Mouse (Mus musculus) kidney, embryonic 14.5 days (tissue): Measurements from ENCODE around the gene Nemf. TPM values are rescaled to one million over a fixed set of nuclear protein-coding genes. Genes with fewer than 3 reads are reported as not detected.

Source experiments
- ATAC-seq: fragments of 200-750 bp; cut with Nextera tagmentation; 2 replicates; pipeline ENCODE4 v1.8.0; 2017; ENCODE audit warnings: moderate number of reproducible peaks, mild to moderate bottlenecking, moderate TSS enrichment, moderate library complexity; ENCODE audit not compliant: low FRiP score, low TSS enrichment
- H3K27ac ChIP-seq: fragments of 300-500 bp; sonication (generic); 2 replicates; pipeline ENCODE4 v1.5.1; 2014; ENCODE audit warnings: low read depth, mild to moderate bottlenecking, low read length, moderate library complexity, mixed read lengths
- H3K27me3 ChIP-seq: fragments of 300-500 bp; sonication (generic); 2 replicates; pipeline ENCODE4 v1.6.1; 2014; ENCODE audit warnings: mild to moderate bottlenecking, low read length; ENCODE audit not compliant: control insufficient read depth, insufficient read depth
- H3K36me3 ChIP-seq: fragments of 300-500 bp; sonication (generic); 2 replicates; pipeline ENCODE4 v1.6.1; 2014; ENCODE audit warnings: low read length, mixed read lengths; ENCODE audit not compliant: control insufficient read depth, insufficient read depth
- H3K4me1 ChIP-seq: fragments of 300-500 bp; sonication (generic); 2 replicates; pipeline ENCODE4 v1.6.1; 2014; ENCODE audit warnings: low read length, mixed read lengths; ENCODE audit not compliant: control insufficient read depth, insufficient read depth
- H3K4me2 ChIP-seq: fragments of 300-500 bp; sonication (generic); replicated peaks from 2 replicates; pipeline ENCODE4 v1.6.1; 2014; ENCODE audit warnings: low read depth, mild to moderate bottlenecking, low read length
- H3K4me3 ChIP-seq: fragments of 300-500 bp; sonication (generic); 2 replicates; pipeline ENCODE4 v1.5.1; 2014; ENCODE audit warnings: mild to moderate bottlenecking, low read length
- H3K9ac ChIP-seq: fragments of 300-500 bp; sonication (generic); 2 replicates; pipeline ENCODE4 v1.6.1; 2014; ENCODE audit warnings: low read depth, mild to moderate bottlenecking, low read length, moderate library complexity
- H3K9me3 ChIP-seq: fragments of 300-500 bp; sonication (generic); 2 replicates; pipeline ENCODE4 v1.6.1; 2016; ENCODE audit warnings: low read length; ENCODE audit not compliant: control insufficient read depth
- WGBS: fragments of 180-500 bp; shearing (Covaris S2); extraction: QIAGEN DNeasy Blood & Tissue Kit; methylation state at CpG from one replicate; pipeline ENCODE4 v1.1.7; 2014; 5-methylcytosine and 5-hydroxymethylcytosine counted together
- polyA plus RNA-seq: library from polyadenylated mRNA; unstranded; fragments of >200 nt; fragmentation: Nextera tagmentation; extraction: Ambion mirVana; gene quantifications from 2 replicates; pipeline ENCODE4 v1.2.1, GENCODE M21; 2014

Nemf gene
- polyA plus RNA-seq, 1 experiment from 2014 or later, result 91.4 TPM

DNA sequence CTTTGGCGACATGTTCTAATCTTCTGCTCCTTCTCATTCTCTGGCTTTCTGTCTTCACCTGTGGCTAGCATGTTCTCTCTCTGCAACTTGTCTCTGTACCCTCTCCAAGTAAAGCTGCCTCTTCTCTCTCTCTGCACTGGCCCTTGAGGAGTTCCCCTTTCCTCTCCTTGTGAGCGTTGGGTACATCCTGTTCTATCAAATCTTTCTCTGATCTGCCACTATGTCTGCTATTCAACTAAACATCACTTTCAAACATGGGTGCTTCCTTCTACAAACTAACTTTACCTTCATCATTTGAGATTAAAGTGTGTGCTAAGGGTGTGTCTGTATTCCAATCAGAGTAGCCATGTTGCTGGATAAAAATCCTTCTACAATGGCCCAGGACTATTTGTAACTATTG, 62.0 kb downstream of the Nemf start:
- WGBS, result 86% methylated on average over 2 of the region's 2 CpGs
- ATAC-seq, result no peak
- Histone ChIP-seq H3K27ac (no peak overlapping the region), H3K9me3 (no peaks in the 10 kb centered on the region), H3K4me2 (no peak overlapping the region), H3K4me3 (no peak overlapping the region), H3K9ac (no peak overlapping the region), H3K27me3 (no peaks in the 10 kb centered on the region), H3K4me1 (peaks cover 18% of the 10 kb centered on the region; the same call in 1 of the 2 replicates), H3K36me3 (0 out of 2 replicates have a peak, but pooled peaks cover 2% of the 10 kb centered on the region)

DNA sequence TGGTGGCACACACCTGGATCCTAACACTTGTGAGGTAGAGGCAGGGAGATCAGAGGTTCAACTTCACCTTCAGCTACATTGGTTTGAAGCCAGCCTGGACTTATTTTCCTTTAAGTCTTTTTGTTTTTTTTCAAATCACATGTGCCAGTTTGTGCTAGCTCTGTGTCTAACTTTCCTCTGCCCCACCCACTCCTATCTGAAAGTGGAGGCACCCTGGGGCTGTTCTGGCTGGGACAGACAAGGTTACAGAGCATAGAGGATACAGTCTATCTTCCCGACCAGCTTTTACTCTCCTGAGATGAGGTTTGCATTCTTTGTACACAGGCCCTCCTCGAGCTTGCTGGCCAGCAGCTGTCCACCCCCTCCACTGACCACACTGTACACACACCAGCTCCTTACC, 63.1 kb downstream of the Nemf start:
- WGBS, result 63% methylated on average over 2 of the region's 2 CpGs
- no peak overlapping the region for H3K4me3 ChIP-seq
- H3K36me3 ChIP-seq, result 0 out of 2 replicates have a peak, but pooled peaks cover 2% of the 10 kb centered on the region
- no peaks in the 10 kb centered on the region for H3K27me3 ChIP-seq
- H3K4me1 ChIP-seq, result peaks cover 12% of the 10 kb centered on the region; the same call in 1 of the 2 replicates
- H3K9me3 ChIP-seq, result no peaks in the 10 kb centered on the region
- ATAC-seq, result no peak
- no peak overlapping the region for H3K9ac ChIP-seq
- H3K27ac ChIP-seq, result no peak overlapping the region
- H3K4me2 ChIP-seq, result no peak overlapping the region

DNA sequence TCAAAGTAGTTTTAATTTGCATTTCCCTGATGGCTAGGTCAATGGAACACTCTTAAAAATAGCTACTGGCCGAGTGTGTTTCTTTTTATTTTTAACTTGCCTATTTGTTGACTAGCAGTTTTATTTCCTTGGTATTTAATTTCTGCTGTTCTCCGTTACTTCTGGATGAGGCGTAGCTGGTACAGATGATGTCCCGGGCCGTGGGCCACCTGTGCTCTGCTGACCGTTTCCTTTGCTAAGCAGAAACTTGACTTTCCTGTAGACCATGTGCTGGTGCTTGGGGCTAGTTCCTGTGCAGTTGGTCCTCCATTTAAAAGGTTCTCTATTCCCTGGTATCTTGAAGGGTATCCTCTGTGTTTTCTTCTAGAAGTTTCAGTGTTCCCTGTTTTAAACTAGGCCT, 64.6 kb downstream of the Nemf start:
- H3K4me3 ChIP-seq, result no peak overlapping the region
- ATAC-seq, result no peak
- WGBS, result 92% methylated on average over 6 of the region's 6 CpGs
- H3K36me3 ChIP-seq, result no peaks in the 10 kb centered on the region
- no peak overlapping the region for H3K4me2 ChIP-seq
- H3K27me3 ChIP-seq, result no peaks in the 10 kb centered on the region
- no peaks in the 10 kb centered on the region for H3K9me3 ChIP-seq
- H3K4me1 ChIP-seq, result peaks cover 4% of the 10 kb centered on the region; the same call in 1 of the 2 replicates
- H3K27ac ChIP-seq, result no peak overlapping the region
- H3K9ac ChIP-seq, result no peak overlapping the region

DNA sequence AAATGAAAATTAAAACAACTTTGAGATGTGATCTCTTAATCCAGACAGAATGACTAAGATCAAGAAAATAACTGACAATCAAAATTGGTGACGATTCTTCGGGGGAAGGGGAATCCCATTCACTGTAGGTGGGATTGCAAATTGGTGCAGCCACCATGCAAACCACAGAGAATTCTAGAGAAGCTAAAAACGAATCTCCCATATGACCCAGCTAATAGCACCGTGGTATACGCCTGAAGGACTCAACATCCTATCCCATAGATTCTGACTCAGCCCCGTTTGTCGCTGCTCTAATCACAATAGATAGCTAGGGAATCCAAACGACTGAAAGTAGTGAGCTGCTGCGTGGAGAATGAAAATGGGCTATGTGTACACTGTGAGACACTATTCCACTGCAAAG, 68.3 kb downstream of the Nemf start:
- no peak for ATAC-seq
- no peaks in the 10 kb centered on the region for H3K9me3 ChIP-seq
- H3K4me2 ChIP-seq, result no peak overlapping the region
- no peaks in the 10 kb centered on the region for H3K4me1 ChIP-seq
- H3K27ac ChIP-seq, result no peak overlapping the region
- H3K4me3 ChIP-seq, result no peak overlapping the region
- H3K9ac ChIP-seq, result no peak overlapping the region
- H3K27me3 ChIP-seq, result no peaks in the 10 kb centered on the region
- no peaks in the 10 kb centered on the region for H3K36me3 ChIP-seq
- WGBS, result 79% methylated on average over 9 of the region's 9 CpGs

DNA sequence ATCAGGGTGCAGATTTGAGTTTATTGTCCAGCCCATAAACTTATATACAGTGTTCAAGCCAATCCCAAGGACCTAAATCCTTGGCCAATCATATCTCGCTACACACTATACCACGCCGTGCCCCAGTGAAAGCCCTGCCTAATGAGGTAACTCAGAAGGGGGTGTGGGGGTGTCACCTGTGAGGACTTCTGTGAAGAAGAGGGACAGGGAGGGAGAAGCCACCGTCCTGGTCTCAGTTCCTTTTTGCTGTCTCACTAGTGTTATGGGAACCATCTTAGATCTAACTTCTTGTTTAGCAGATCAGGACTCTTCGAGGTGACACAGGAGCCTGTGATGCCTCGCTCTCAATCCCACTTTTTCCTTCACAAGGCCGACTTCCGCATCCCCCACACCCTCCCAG, 69.4 kb downstream of the Nemf start:
- no peak overlapping the region for H3K4me2 ChIP-seq
- no peak overlapping the region for H3K9ac ChIP-seq
- H3K27ac ChIP-seq, result no peak overlapping the region
- WGBS, result 88% methylated on average over 8 of the region's 8 CpGs
- no peak overlapping the region for H3K4me3 ChIP-seq
- H3K9me3 ChIP-seq, result no peaks in the 10 kb centered on the region
- ATAC-seq, result no peak
- no peaks in the 10 kb centered on the region for H3K27me3 ChIP-seq
- no peaks in the 10 kb centered on the region for H3K4me1 ChIP-seq
- H3K36me3 ChIP-seq, result no peaks in the 10 kb centered on the region

DNA sequence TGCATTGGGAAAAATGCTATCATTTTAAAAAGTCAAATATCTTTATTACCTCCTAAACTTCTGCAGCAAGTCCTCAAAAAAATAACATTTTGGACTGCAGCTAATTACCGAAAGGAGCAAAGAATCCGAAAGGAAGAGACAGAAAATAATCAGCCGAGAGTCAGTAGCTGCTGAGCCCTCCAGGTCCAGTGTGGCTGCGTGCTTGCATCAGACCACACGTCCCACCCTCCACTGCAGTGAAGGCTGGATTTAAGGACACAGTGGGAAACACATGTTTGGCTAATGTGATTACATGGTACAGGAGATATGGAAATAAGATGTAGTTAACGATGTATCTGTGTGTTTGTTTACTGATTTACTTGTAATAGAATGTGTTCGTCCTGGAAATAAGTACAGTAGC, 73.8 kb downstream of the Nemf start:
- Histone ChIP-seq H3K27ac (no peak overlapping the region), H3K4me1 (no peaks in the 10 kb centered on the region), H3K27me3 (no peaks in the 10 kb centered on the region), H3K9ac (no peak overlapping the region), H3K4me2 (no peak overlapping the region), H3K9me3 (no peaks in the 10 kb centered on the region), H3K4me3 (no peak overlapping the region), H3K36me3 (no peaks in the 10 kb centered on the region)
- no peak for ATAC-seq
- WGBS, result 90% methylated on average over 7 of the region's 7 CpGs

DNA sequence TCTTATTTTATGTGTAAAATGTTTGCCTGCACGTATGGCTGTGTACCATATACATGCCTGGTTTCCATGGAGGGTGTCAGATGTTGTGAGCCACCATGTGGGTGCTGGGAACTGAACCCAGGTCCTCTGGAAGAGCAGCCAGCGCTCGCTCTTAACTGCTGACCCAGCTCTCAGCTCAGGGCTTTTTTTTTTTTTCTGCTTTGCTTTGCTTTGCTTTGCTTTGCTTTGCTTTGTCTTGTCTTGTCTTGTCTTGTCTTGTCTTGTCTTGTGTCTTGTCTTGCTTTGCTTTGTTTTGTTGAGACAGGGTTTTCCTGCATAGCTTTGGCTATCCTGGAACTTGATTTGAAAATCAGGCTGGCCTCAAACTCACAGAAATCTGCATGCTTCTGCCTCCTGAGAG, 76.0 kb downstream of the Nemf start:
- WGBS, result 88% methylated on average over 3 of the region's 3 CpGs

DNA sequence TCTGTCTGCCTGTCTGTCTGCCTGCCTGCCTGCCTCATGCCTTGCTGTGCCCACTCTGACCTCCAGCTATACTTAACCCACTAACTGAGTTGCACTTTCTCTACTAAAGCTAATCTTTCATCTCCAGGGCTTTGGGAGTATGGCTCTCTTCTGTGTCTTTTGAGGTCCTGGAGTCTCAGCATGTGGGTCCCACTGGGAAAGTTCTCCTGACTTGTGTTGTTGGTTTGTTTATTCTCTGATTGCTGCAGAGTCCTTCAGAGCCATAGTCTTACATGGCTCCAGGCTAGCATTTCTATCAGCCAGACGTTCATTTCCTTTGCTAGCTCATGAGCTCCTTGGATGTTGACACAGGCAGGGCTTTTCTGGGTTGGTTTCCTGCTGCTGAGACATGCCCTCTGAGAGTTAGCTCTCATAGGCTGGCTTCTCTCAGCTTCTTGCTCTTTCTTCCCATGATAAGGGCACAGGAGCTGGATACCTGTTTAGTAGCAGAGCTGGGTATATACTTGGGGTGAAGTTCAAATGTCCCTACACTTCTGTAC, 77.0 kb downstream of the Nemf start:
- no peaks in the 10 kb centered on the region for H3K27me3 ChIP-seq
- H3K9me3 ChIP-seq, result no peaks in the 10 kb centered on the region
- no peaks in the 10 kb centered on the region for H3K4me1 ChIP-seq
- no peak for ATAC-seq
- WGBS, result 42% methylated on average over 1 of the region's 1 CpGs
- no peaks in the 10 kb centered on the region for H3K36me3 ChIP-seq
- no peak overlapping the region for H3K4me2 ChIP-seq
- H3K9ac ChIP-seq, result no peak overlapping the region
- no peak overlapping the region for H3K4me3 ChIP-seq
- H3K27ac ChIP-seq, result no peak overlapping the region

More for the DNA sequence above, 76.0 kb downstream of the Nemf start:
- no peak overlapping the region for H3K27ac ChIP-seq
- H3K9me3 ChIP-seq, result no peaks in the 10 kb centered on the region
- no peak overlapping the region for H3K4me2 ChIP-seq
- H3K4me3 ChIP-seq, result no peak overlapping the region
- H3K36me3 ChIP-seq, result no peaks in the 10 kb centered on the region
- no peaks in the 10 kb centered on the region for H3K4me1 ChIP-seq
- H3K27me3 ChIP-seq, result no peaks in the 10 kb centered on the region
- ATAC-seq, result no peak
- no peak overlapping the region for H3K9ac ChIP-seq

DNA sequence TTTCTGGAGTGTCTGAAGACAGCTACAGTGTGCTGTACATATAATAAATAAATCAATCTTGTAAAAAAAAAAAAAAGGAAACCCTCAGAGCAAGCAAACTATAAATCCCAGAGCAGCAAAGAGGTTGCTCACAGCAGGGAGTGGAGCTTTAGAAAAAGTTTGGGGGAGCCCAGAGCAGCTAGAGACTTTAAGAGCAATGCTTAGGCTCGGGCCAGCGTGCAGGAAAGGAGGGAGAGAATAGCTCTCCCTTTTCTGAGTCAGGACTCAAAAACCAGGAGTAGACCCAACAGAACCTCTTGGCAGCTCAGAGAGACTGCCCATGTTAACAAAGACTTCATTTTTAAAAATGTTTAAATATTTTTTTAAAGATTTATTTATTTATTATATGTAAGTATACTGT, 88.0 kb downstream of the Nemf start:
- no peak for ATAC-seq
- Histone ChIP-seq H3K9me3 (no peaks in the 10 kb centered on the region), H3K27ac (no peak overlapping the region), H3K4me1 (no peaks in the 10 kb centered on the region), H3K4me3 (no peak overlapping the region), H3K9ac (no peak overlapping the region), H3K4me2 (no peak overlapping the region), H3K27me3 (no peaks in the 10 kb centered on the region), H3K36me3 (no peaks in the 10 kb centered on the region)
- 63% methylated on average over 2 of the region's 2 CpGs for WGBS
